Mouse (Mus musculus): ENCODE results near the gene Cmtm2a. TPM values are rescaled to one million over a fixed set of nuclear protein-coding genes. Genes with fewer than 3 reads are reported as not detected.
"Not testable (repeated sequence)": the region's sequence is repeated elsewhere in the genome, so short reads cannot be mapped to it uniquely, and the experiment has no call there.

Cmtm2a gene
- polyA plus RNA-seq, 1 experiment = not detected

DNA sequence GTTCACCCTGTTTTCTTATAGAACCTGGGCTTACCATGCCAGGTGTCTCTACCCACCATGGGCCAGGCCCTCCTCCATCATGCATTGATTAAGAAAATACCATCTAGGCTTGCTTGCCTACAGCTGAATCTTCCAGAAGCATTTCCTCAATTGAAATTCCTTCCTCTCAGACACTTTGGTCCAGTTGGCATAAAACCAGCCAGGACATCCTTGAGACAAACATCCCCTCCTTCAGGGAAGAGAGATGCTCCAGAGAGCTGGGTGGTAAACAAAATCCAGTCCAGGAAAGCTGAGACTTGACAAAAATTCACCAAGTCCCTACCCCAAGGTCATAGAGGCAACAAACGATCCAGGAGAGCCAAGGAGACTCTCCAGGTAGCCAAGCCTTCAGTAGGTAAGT is 41.2 kb upstream of the Cmtm2a start:
- H3K27ac ChIP-seq (ENCODE audit: insufficient read depth, low read depth, low read length) = no peak overlapping the region
- TF ChIP-seq POLR2A (IDR thresholded peaks at IDR 0.05; ENCODE audit: insufficient read depth, low read depth, low read length) = no peak
- TF ChIP-seq CTCF (IDR thresholded peaks at IDR 0.05; ENCODE audit: insufficient read depth, low read depth, low read length) = no peak

DNA sequence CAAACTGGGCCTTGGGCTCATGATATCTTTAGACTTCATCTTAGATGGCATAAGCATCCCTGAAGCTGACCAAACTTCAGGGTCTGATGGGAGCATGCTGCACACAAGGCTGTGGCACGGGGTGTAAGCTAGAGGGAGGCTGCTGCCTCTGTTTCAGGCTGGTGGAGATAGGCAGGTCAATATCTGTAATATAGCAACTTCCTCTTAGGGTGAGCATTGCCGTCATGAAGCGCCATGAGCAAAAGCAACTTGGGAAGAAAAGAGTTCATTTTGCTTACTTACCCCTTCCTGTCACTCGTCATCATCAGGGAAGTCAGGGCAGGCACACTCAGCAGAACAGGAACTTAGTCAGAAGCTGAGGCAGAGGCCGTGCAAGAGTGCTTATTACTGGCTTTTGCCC is 40.8 kb upstream of the Cmtm2a start:
- TF ChIP-seq POLR2A (IDR thresholded peaks at IDR 0.05; ENCODE audit: insufficient read depth, low read depth, low read length) = no peak
- no peak for TF ChIP-seq CTCF (IDR thresholded peaks at IDR 0.05; ENCODE audit: insufficient read depth, low read depth, low read length)
- Histone ChIP-seq H3K4me3 (ENCODE audit: insufficient read depth, low read depth, low read length) (no peak overlapping the region), H3K4me1 (ENCODE audit: control insufficient read depth, insufficient read depth, low read length) (no peaks in the 10 kb centered on the region), H3K27ac (ENCODE audit: insufficient read depth, low read depth, low read length) (no peak overlapping the region)
- 78% methylated on average over 5 of the region's 5 CpGs for WGBS

More for the DNA sequence above, 41.2 kb upstream of the Cmtm2a start:
- Histone ChIP-seq H3K4me3 (ENCODE audit: insufficient read depth, low read depth, low read length) (no peak overlapping the region), H3K4me1 (ENCODE audit: control insufficient read depth, insufficient read depth, low read length) (no peaks in the 10 kb centered on the region)
- 93% methylated on average over 1 of the region's 1 CpGs for WGBS

DNA sequence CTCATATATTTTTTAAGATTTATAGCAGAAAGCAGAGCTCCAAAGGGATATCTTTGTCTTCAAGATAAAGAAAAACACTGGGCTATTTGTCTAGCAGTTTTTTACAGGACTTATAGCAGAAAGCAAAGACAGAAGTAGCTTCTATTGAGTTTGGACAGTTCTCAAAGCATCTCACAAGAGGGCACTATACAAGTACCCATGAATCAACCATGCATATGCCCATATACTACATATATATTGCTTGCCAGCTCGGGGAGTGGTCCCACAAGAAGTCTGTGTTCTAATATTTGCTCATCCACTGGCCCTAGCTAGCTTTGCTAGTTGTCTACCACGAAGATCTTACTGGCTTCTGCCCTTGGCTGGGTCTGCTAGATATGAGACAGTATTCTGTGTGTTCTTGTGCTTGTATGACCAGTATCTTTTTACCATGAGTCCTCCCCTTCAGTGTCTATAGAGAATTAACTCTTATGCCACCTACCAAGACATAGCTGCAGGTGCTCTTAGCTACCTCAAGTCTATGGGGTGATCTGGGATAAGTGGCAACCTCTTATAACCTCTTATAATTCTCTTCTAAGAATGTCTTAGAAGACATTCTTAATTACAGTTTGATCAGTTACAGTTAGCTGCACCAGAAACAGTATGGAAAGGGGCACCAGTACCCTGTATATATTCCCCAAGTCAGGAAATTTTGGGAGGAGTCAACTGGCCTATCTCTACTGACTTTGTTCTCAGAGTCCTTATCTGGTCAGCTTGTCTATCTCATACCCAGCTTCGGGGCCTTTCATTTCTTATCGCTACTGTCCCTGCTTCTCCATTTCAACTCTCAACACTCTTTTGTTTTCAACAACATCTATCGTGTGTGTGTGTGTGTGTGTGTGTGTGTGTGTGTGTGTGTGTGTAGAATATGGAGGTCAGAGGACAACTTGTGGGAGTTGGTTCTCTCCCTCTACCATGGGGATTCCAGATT is 40.0 kb upstream of the Cmtm2a start:
- no peak for TF ChIP-seq CTCF (IDR thresholded peaks at IDR 0.05; ENCODE audit: insufficient read depth, low read depth, low read length)
- no peak for TF ChIP-seq POLR2A (IDR thresholded peaks at IDR 0.05; ENCODE audit: insufficient read depth, low read depth, low read length)
- Histone ChIP-seq H3K4me1 (ENCODE audit: control insufficient read depth, insufficient read depth, low read length) (no peaks in the 10 kb centered on the region), H3K4me3 (ENCODE audit: insufficient read depth, low read depth, low read length) (no peak overlapping the region), H3K27ac (ENCODE audit: insufficient read depth, low read depth, low read length) (no peak overlapping the region)
- 84% methylated on average over 5 of the region's 5 CpGs for WGBS

DNA sequence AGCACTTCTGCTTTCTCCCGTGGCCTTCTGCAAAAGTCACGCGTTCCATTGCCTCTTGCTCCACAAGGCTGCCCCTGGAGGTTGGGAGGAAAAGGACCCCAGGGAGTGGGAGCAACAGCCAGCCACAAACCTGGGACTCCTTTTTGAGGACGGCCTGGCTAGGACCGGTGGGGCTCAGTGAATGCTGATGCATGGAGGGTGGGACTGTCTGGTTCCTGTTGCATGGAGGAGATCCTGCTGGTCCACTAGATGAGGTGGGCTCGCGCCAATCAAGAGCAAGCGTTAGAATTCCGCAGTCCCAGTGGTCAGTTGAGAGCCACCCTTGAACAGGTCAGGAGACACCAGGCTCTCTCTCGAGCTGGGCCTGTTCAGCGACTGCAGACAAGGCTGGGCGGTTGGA is 28.9 kb upstream of the Cmtm2a start, which contains the start of gene Cmtm2b:
Gene Cmtm2b (plus strand): TSS at position 301 of the 400 bp plus-strand sequence.
- H3K4me3 ChIP-seq (ENCODE audit: insufficient read depth, low read depth, low read length); H3K27ac ChIP-seq (ENCODE audit: insufficient read depth, low read depth, low read length); H3K4me1 ChIP-seq (ENCODE audit: control insufficient read depth, insufficient read depth, low read length): not testable (repeated sequence)
- 90% methylated on average over 12 of the region's 12 CpGs for WGBS

DNA sequence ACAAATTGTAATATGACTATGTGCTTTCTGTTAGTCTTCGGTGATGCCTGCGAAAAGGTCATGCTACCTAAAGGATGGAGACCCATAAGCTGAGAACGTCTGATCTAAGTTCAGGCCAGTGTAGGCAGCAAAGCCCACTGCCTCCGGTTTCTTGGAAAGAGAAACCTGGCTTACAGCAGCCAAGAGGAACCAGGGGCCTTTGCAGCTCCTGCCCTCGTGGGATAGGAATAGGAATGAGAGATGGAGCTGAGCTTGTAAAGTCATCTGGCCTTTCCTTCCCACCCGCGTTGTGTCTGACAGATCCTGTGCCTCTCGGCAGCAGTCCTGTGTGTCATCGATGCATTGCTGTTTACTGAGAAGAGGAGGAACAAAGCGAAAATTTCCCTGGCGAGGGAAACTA is 28.3 kb upstream of the Cmtm2a start, which contains the start of gene Gm11020:
Gene Gm11020 (plus strand): TSS at position 301 of the 400 bp plus-strand sequence.
- WGBS = 69% methylated on average over 11 of the region's 11 CpGs
- not testable (repeated sequence) for H3K4me1 ChIP-seq (ENCODE audit: control insufficient read depth, insufficient read depth, low read length); H3K4me3 ChIP-seq (ENCODE audit: insufficient read depth, low read depth, low read length); H3K27ac ChIP-seq (ENCODE audit: insufficient read depth, low read depth, low read length)

DNA sequence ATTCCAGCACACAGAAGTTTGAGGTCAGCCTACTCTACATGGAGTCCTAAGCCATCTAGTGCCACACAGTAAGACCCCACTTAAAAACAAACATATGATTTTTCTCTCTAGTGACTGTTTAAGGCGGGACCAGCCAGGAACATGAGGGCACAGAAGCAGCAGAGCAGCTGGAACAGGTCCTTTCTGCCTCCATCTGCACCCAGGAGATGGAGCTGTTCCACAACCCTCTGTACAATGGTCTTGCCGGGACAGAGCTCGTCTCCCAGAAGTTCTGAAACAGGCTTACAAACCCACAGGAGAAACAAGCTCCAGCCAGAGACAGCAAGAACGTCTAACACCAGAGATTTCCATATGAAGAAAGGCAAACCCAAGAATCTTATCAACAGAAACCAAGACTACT is 20.3 kb upstream of the Cmtm2a start:
- TF ChIP-seq CTCF (IDR thresholded peaks at IDR 0.05; ENCODE audit: insufficient read depth, low read depth, low read length) (no peak), POLR2A (IDR thresholded peaks at IDR 0.05; ENCODE audit: insufficient read depth, low read depth, low read length) (no peak)

DNA sequence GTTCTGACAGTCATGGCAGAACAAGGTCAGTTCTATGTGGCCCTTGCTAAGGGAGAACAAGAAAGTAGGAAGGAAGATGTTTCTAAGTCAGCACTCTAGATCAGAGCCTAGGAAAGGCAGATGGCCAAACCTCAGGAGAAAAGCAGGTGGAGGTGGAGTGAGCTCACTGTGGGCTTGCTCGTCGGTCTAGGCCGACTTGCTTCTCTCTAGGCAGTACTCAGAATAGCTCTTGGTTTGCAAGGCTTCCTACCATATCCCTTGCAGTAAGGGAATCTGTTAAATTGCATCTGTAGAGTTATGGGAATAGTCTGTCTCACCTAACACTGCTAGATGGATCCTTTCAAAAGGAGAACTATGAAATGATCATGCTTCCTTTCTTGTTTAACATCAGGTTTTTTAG is 19.0 kb upstream of the Cmtm2a start:
- H3K27ac ChIP-seq (ENCODE audit: insufficient read depth, low read depth, low read length); H3K4me1 ChIP-seq (ENCODE audit: control insufficient read depth, insufficient read depth, low read length); H3K4me3 ChIP-seq (ENCODE audit: insufficient read depth, low read depth, low read length): not testable (repeated sequence)
- 87% methylated on average over 3 of the region's 3 CpGs for WGBS

More for the DNA sequence above, 20.3 kb upstream of the Cmtm2a start:
- H3K4me1 ChIP-seq (ENCODE audit: control insufficient read depth, insufficient read depth, low read length) = no peaks in the 10 kb centered on the region
- no peak overlapping the region for H3K4me3 ChIP-seq (ENCODE audit: insufficient read depth, low read depth, low read length)
- 49% methylated on average over 4 of the region's 4 CpGs for WGBS
- H3K27ac ChIP-seq (ENCODE audit: insufficient read depth, low read depth, low read length) = no peak overlapping the region

DNA sequence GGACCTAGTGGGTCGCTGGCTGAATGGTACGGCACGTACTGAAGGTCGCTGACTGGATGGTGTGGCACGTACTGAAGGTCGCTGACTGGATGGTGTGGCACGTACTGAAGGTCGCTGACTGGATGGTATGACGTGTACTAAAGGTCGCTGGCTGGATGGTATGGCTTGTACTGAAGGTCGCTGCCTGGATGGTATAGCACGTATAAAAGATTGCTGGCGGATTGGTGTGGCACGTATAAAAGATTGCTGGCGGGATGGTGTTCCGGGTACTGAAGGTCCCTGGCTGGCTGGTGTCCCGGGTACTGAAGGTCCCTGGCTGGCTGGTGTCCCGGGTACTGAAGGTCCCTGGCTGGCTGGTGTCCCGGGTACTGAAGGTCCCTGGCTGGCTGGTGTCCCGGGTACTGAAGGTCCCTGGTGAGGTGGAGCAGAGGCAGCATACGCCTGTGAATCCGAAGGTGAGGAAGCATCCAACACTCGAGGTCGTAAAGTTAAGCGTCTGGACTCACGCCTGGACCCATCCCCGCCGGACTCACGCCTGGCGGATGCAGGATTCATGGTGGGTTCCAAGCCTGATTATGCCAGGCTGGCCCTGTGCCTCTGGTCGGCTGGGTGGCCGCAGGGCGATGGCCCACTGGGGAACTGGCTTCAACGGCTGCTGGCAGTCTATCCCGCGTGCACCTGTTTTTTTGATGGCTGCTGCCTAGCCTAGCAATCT is 16.6 kb upstream of the Cmtm2a start, which contains the start of the genes Gm45711 and Cmtm1:
Gene Gm45711 (minus strand): TSS at position 641 of the 715 bp plus-strand sequence.
Gene Cmtm1 (minus strand): TSS at position 705 of the 715 bp plus-strand sequence.
- not testable (repeated sequence) for H3K27ac ChIP-seq (ENCODE audit: insufficient read depth, low read depth, low read length); H3K4me3 ChIP-seq (ENCODE audit: insufficient read depth, low read depth, low read length); H3K4me1 ChIP-seq (ENCODE audit: control insufficient read depth, insufficient read depth, low read length)
- whole genome bisulfite sequencing = 84% methylated on average over 36 of the region's 36 CpGs

DNA sequence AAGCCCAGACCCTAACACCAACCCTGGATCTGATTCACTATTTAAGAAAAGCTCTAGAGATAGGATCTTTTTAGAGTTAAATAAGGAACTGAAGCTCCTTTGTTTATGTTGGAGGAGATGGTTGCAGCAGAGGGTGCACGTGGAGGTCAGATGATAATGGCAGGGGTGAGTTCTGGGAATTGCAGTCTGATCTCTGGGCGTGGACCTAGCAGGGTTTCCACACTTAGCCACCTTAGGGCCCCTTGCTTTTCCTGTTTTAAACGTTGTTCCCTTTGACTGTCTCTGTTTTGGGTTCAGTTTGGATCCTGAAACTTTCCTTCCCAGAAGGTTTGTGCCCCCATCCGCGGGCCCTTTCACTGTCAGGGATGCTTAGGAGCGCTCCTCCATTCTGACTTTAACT is 15.4 kb upstream of the Cmtm2a start:
- H3K27ac ChIP-seq (ENCODE audit: insufficient read depth, low read depth, low read length); H3K4me3 ChIP-seq (ENCODE audit: insufficient read depth, low read depth, low read length); H3K4me1 ChIP-seq (ENCODE audit: control insufficient read depth, insufficient read depth, low read length): not testable (repeated sequence)
- 77% methylated on average over 6 of the region's 6 CpGs for WGBS
